In the genomic region with DNA sequence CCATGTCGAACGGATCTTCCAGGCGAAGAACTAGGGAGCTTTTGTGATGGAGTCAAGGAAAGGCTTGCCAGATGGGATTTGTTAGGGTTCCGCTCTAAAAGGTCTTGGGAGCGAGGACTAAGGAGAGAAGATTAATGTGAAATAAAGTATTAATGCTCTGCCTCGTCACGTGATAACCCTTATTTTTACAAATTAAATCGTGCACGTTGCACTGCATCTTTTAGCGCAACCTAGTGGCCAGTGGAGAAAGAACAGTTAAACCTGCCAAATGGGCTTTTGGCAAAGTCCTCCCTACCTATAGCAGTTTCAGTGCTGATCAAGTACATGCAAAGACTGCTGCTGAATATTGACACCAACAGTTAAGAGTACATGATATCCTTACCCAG, we compare ENCODE assay signal across 8 mouse cellular contexts. TPM values are rescaled to one million over a fixed set of nuclear protein-coding genes. Genes with fewer than 3 reads are reported as not detected.
DNase-seq lines count a peak whose midpoint lies in the region; ATAC-seq and TF ChIP-seq lines count a peak whose summit lies in the region.

No protein-coding gene starts in this region.

- no peaks in the 10 kb centered on the region for H3K9me3 ChIP-seq in intestine, embryonic 16.5 days (ENCODE audit: control insufficient read depth, low read length)
- H3K9me3 ChIP-seq in limb, embryonic 12.5 days, result no peaks in the 10 kb centered on the region
- H3K9me3 ChIP-seq in midbrain, embryonic 14.5 days (ENCODE audit: control insufficient read depth, low read length), result no peaks in the 10 kb centered on the region

- H3K4me3 ChIP-seq in intestine, embryonic 16.5 days (ENCODE audit: low read length), result peak overlapping the region; percentile 59
- H3K4me3 ChIP-seq in limb, embryonic 12.5 days (replicated peaks), result peak overlapping the region; percentile 74
- H3K4me3 ChIP-seq in midbrain, embryonic 14.5 days (replicated peaks; ENCODE audit: low read depth, low read length), result peak overlapping the region; percentile 78
- peak overlapping the region; percentile 72 for H3K4me3 ChIP-seq in spleen, adult 2 months (ENCODE audit: extremely low read depth, insufficient read depth, insufficient read length)

- no peak for TF ChIP-seq POLR2A in spleen, adult 2 months (IDR thresholded peaks at IDR 0.05; ENCODE audit: low read depth, low read length)

- peak overlapping the region; percentile 69 for H3K4me2 ChIP-seq in intestine, embryonic 16.5 days (ENCODE audit: low read depth, low read length)
- peak overlapping the region; percentile 72 for H3K4me2 ChIP-seq in limb, embryonic 12.5 days
- peak overlapping the region; percentile 62 for H3K4me2 ChIP-seq in midbrain, embryonic 14.5 days (ENCODE audit: low read length)

- TF ChIP-seq CTCF in spleen, adult 2 months (IDR thresholded peaks at IDR 0.05; ENCODE audit: extremely low read depth, insufficient read depth, insufficient read length, insufficient replicate concordance), result peak; percentile 23; the same call in 1 of the 2 replicates

- no peaks in the 10 kb centered on the region for H3K27me3 ChIP-seq in intestine, embryonic 16.5 days (replicated peaks; ENCODE audit: control insufficient read depth, insufficient read depth, low read length)
- no peaks in the 10 kb centered on the region for H3K27me3 ChIP-seq in limb, embryonic 12.5 days
- H3K27me3 ChIP-seq in midbrain, embryonic 14.5 days (ENCODE audit: control insufficient read depth, insufficient read depth, low read length), result no peaks in the 10 kb centered on the region
- no peaks in the 10 kb centered on the region for H3K27me3 ChIP-seq in spleen, adult 2 months (ENCODE audit: control insufficient read depth, insufficient read depth, low read length)

- DNase-seq in urinary bladder, adult 18-20 months (ENCODE audit: low spot score in 2 of 2), result peak; percentile 32 to 54
- DNase-seq in urinary bladder, postnatal 10 days (ENCODE audit: low spot score), result no peak
- peak; percentile 89 for DNase-seq in embryo, embryonic 10.5 days (ENCODE audit: low spot score)
- peak; percentile 54 to 60 for DNase-seq in gastrocnemius, adult 8-10 months (ENCODE audit: low spot score in 2 of 2)
- DNase-seq in midbrain, embryonic 14.5 days, result peak; percentile 91
- peak; percentile 68 to 73 for DNase-seq in spleen, adult 2 months (ENCODE audit: low read depth in 1 of 2, low spot score in 2 of 2)

- H3K4me1 ChIP-seq in intestine, embryonic 16.5 days (ENCODE audit: control insufficient read depth, insufficient read depth, low read length), result peaks cover 15% of the 10 kb centered on the region
- H3K4me1 ChIP-seq in limb, embryonic 12.5 days (replicated peaks), result peaks cover 19% of the 10 kb centered on the region
- H3K4me1 ChIP-seq in midbrain, embryonic 14.5 days (ENCODE audit: control insufficient read depth, insufficient read depth, low read length), result peaks cover 13% of the 10 kb centered on the region
- no peaks in the 10 kb centered on the region; the same call in 1 of the 2 replicates for H3K4me1 ChIP-seq in spleen, adult 2 months (ENCODE audit: control insufficient read depth, insufficient read depth, insufficient read length)

- H3K36me3 ChIP-seq in intestine, embryonic 16.5 days (ENCODE audit: control insufficient read depth, insufficient read depth, low read length), result no peaks in the 10 kb centered on the region
- no peaks in the 10 kb centered on the region for H3K36me3 ChIP-seq in limb, embryonic 12.5 days
- H3K36me3 ChIP-seq in midbrain, embryonic 14.5 days (ENCODE audit: control insufficient read depth, insufficient read depth, low read length), result no peaks in the 10 kb centered on the region
- H3K36me3 ChIP-seq in spleen, adult 2 months (ENCODE audit: control insufficient read depth, insufficient read depth, low read length), result no peaks in the 10 kb centered on the region

- peak overlapping the region; percentile 80 for H3K9ac ChIP-seq in intestine, embryonic 16.5 days (ENCODE audit: low read depth, low read length)
- peak overlapping the region; percentile 67 for H3K9ac ChIP-seq in limb, embryonic 12.5 days (replicated peaks)
- peak overlapping the region; percentile 68 for H3K9ac ChIP-seq in midbrain, embryonic 14.5 days (replicated peaks; ENCODE audit: low read length)

- H3K27ac ChIP-seq in intestine, embryonic 16.5 days (ENCODE audit: low read length), result peak overlapping the region; percentile 98
- peak overlapping the region; percentile 97 for H3K27ac ChIP-seq in limb, embryonic 12.5 days
- H3K27ac ChIP-seq in midbrain, embryonic 14.5 days (replicated peaks; ENCODE audit: low read depth, low read length), result peak overlapping the region; percentile 93
- peak overlapping the region; percentile 93 for H3K27ac ChIP-seq in spleen, adult 2 months (ENCODE audit: insufficient read depth, low read length)

- peak; percentile 15; the same call in 1 of the 2 replicates for ATAC-seq in intestine, embryonic 16.5 days
- no peak for ATAC-seq in limb, embryonic 12.5 days (ENCODE audit: insufficient number of reproducible peaks, insufficient read depth, low FRiP score, low TSS enrichment, low read depth)
- peak; percentile 38; the same call in 1 of the 2 replicates for ATAC-seq in midbrain, embryonic 14.5 days (ENCODE audit: low FRiP score, low TSS enrichment)

- under 1% methylated on average over 10 of the region's 10 CpGs for WGBS in intestine, embryonic 16.5 days
- under 1% methylated on average over 10 of the region's 10 CpGs for WGBS in limb, embryonic 12.5 days
- under 1% methylated on average over 10 of the region's 10 CpGs for WGBS in midbrain, embryonic 14.5 days
- under 1% methylated on average over 10 of the region's 10 CpGs for WGBS in spleen, adult 2 months

RNA-seq across cellular contexts. Expression of a gene that starts 3.3 kb away (rescaled TPM):
- 10 to 100 TPM; 27.2 to 32.5 (median 28.7) TPM for total RNA-seq in gastrocnemius, adult 8-10 months (2022)
- polyA plus RNA-seq in intestine, embryonic 16.5 days (2015; fragmentation: Nextera tagmentation; extraction: Ambion mirVana), result 59.2 and 65.8 TPM in 2 replicates
- 147 and 150 TPM in 2 replicates for polyA plus RNA-seq in limb, embryonic 12.5 days (2016; fragmentation: Nextera tagmentation; extraction: Ambion mirVana)
- polyA plus RNA-seq in midbrain, embryonic 14.5 days (2014; fragmentation: Nextera tagmentation; extraction: Ambion mirVana), result 19.4 and 39.0 TPM in 2 replicates
- 35.4 and 42.8 TPM in 2 replicates for polyA plus RNA-seq in spleen, adult 2 months (2012; rRNA removed)

RNA-seq across cellular contexts. Expression of a gene that starts 3.4 kb away (rescaled TPM):
- total RNA-seq in gastrocnemius, adult 8-10 months (2022), result 10 to 100 TPM; 21.1 to 25.7 (median 21.9) TPM
- 11.1 and 11.9 TPM in 2 replicates for polyA plus RNA-seq in intestine, embryonic 16.5 days (2015; fragmentation: Nextera tagmentation; extraction: Ambion mirVana)
- 15.3 and 20.5 TPM in 2 replicates for polyA plus RNA-seq in limb, embryonic 12.5 days (2016; fragmentation: Nextera tagmentation; extraction: Ambion mirVana)
- 18.6 and 28.5 TPM in 2 replicates for polyA plus RNA-seq in midbrain, embryonic 14.5 days (2014; fragmentation: Nextera tagmentation; extraction: Ambion mirVana)
- polyA plus RNA-seq in spleen, adult 2 months (2012; rRNA removed), result 10.4 and 11.5 TPM in 2 replicates
